Mouse (Mus musculus): ENCODE data around the gene Nif3l1.

Gene Nif3l1

GRCm38 (mm10) chr1:58458867-58459266, 13.9 kb downstream of the Nif3l1 start:
- peak; percentile 38 for DNase-seq

GRCm38 (mm10) chr1:58460566-58460965, 15.6 kb downstream of the Nif3l1 start:
- DNase-seq = no peak

DNA sequence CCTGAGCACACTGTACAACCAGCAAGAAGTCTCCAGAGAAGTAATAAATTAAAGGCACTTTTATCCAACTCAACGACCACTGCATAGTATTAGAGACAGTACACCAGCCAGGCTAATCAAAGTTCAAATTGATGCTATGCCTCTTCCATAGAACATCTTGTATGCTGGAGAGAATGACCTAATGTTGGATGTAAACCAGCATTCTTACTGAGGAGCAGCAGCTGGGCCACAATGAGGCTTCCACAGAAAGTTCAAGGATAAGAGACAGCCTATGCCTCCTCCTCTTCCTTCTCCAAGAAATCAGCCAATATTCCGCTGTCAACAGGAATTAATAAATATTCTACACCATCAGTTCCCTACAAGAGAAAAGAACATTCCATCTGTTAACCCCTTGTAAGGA, 19.0 kb downstream of the Nif3l1 start:
- no peak for DNase-seq

DNA sequence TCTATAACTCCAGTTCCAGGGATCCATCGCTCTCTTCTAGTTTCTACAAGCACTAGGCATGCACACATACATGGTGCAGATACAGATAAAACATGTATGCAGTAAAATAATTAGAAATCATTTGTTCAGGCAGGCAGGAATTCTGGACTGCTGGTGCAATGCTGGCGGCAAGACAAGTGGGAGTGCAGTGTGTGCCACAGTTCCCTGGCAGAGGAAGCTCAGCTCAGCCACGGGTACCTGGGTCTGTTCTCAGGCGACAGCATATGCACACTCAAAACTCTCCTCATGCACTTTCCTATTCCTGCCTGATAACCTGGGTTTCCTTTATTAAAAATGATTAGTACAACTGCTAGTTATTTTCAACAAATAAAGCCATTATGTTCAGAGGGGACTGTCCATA, 20.1 kb downstream of the Nif3l1 start:
- no peak for DNase-seq

DNA sequence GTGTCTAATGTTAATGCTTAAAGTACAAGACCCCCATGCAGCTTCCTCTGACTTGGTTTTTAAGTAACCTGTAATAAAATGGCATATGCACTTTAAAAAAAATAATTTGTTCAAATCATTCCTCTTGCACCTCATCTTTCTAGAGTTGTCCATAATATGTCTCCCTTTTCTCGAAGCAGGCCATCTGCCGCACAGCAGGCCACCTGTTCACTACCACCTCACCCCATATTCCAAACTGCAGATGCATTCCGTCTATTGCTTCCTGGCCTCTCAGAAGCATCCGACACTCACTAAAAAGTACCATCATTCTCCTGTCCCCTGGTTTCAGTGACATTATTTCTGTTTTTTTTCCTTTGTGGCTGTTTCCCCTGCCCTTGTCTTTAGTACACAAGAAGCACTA, 20.6 kb downstream of the Nif3l1 start:
- DNase-seq = no peak

DNA sequence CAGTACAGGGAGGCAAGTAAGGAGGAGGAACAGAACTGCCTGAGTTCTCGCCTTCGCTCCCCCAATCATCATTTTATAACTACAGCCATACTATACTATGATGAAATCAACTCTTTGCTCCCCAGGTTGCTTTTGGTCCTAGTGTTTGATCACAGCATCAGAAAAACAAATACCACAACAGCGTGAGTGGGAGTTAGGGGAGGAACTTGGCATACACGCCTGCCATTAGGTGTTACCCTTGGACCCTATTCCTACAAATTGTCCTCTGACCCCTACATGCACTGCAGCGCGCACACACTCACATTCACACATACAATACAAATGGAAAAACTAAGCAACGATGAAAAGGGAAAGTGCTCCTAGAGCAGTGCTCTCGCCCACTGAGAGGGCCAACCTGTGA, 30.7 kb downstream of the Nif3l1 start:
- no peak for DNase-seq

GRCm38 (mm10) chr1:58482647-58483046, 37.7 kb downstream of the Nif3l1 start:
- no peak for DNase-seq

DNA sequence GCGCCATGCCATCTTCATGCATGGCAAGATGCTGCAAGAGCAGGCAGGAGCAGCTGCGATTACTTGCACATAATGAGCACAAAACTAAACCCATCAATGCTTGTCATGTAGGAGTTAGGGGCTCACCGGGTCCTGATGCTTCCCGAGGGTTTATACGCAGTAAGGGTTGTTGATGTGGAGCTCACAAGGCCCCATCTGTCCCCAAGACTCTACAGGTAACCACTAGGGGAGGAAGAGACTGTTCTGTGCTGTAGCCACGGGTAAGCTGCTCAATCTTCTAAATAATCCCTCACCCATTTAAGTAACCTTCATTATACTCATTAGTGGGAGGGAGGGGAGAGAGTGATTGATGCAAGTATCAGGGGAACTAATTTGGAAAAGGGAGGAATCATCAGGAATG, 50.7 kb downstream of the Nif3l1 start:
- DNase-seq = no peak

DNA sequence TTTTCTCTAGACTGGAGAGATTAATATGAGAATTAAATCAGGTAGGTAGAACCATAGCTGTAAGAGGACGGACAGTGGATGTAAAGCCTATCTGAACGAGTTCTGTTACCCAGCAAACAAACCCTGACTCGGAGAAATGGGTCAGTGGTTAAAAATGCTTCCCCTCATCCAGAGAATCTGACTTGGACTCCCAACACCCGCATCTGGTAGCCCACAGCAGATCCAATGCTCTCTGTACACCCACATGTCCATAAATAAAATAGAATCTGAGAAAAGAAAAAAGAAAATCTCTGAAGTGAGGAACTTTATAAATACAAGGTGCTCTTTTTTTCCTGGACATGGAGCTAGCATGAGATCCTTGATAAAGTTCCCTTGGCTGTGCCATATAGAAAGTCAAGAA, 52.7 kb downstream of the Nif3l1 start:
- peak; percentile 14 for DNase-seq

DNA sequence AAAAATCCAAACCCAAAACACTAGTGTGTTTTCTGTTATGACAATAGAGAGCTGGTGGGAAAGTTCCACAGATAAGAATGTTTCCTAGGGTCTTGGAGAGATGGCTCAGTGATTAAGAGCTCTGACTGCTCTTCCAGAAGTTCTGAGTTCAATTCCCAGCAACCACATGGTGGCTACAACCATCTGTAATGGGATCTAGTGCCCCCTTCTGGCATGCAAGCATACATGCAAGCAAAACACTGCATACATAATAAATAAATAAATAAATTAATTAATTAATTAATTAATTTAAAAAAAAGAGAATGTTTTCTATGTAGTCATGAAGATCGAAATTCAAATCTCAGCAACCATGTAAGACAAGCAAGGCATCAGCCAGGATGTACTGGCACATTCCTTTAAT, 53.8 kb downstream of the Nif3l1 start:
- DNase-seq = no peak

DNA sequence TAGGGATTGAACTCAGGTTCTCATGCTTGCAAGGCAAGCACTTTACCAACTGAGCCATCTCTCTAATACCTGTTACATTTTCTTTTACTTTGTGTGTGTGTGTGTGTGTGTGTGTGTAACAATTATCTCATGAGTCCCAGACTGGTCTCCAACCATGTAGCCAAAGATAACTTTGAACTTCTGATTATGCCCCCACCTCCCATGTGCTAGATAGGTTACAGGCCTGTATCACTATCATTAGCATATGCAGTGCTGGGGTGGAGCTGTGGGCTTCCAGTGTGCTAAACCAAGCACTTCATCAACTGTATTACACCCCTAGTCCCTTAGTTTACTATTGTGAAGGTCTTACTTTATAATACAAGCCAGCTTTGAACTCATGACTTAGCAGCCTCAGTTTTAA, 58.2 kb downstream of the Nif3l1 start:
- no peak for DNase-seq

DNA sequence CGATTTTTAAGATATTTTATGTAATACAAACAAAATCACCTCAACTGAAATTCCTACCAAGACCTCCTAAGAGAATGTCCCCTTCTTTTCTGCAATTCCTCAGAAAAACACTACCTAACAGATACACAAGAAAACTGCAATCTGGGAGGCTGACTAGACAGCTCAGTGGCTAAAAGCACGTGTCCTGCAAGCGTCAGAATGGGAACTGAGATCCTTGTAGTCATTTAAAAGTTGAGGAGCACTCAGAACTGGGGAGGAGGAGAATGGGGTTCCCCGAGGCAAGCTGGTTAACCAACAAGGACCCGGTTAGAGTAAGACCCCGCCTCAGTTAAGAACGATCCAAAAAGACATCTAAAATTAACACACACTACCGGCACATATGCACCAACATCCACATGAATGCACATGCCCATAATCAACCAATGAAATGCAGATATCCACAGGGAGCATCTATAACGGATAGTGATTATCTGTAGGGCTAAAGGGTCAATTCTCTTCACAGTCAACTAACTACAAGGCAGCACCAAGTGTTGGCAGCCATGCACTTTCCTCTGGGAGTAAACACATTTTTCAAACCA, 58.9 kb downstream of the Nif3l1 start:
- DNase-seq = no peak

DNA sequence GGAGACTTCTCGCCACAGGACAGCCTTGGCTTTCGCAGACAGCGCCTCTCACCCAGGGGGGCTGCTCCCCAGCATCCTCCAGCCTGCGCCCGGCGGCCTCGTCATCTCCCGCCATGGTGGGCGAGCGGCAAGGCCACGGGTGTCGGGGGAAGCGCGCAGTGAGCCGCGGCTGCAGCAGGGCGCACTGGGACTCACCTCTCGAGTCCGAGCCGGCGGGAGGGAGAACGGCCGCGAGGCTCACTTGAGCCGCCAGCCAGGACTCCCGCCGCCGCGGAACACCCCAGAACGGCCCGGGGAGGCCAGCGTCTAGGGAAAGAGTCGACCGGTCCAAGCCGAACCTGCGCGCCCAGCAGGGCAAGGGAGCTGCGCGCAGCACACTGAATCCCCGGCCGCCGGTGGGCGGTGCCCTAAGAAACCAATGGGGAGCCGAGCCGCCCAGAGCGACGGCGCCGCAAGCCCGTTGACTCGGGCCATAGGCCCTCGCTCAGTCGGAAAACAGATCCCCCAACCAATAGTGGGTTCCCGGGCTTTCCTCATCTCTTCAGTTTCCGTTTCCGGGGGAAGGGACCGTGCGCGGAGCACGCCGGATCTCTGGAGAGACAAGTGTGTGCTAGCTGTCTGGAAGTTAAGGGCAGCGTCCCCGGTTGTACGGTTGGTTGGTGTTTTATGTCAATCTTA, 59.8 kb downstream of the Nif3l1 start, which contains the start of gene Orc2:
Gene Orc2, minus strand, starts transcription at position 533 of the 678 bp plus-strand sequence.
- peak; percentile 96 for DNase-seq

GRCm38 (mm10) chr1:58507249-58507648, 62.3 kb downstream of the Nif3l1 start:
- DNase-seq = no peak

Measured in right cerebral cortex, adult 18-20 months (tissue).